Mouse (Mus musculus) spleen, adult 2 months (tissue): ENCODE data around the gene Prg3.

Experiments used
- CTCF ChIP-seq: fragments of 200-500 bp; IDR thresholded peaks from 2 replicates; pipeline ENCODE4 v1.5.1; 2011; ENCODE audit warnings: mild to moderate bottlenecking, inconsistent platforms; ENCODE audit not compliant: insufficient read depth, insufficient read length, insufficient replicate concordance; ENCODE audit errors: extremely low read depth
- POLR2A ChIP-seq: fragments of 200-500 bp; IDR thresholded peaks from 2 replicates; pipeline ENCODE4 v1.6.1; 2011; ENCODE audit warnings: low read depth, low read length, inconsistent platforms

- TF ChIP-seq POLR2A, result no peak
- TF ChIP-seq CTCF, result no peak
Observed at GRCm38 (mm10) chr2:85029897-85030296, 41.9 kb downstream of the Prg3 start.
